Mouse (Mus musculus) subcutaneous adipose tissue, adult 2 months (tissue): ENCODE data around the gene Kmt5a. TPM values are rescaled to one million over a fixed set of nuclear protein-coding genes. Genes with fewer than 3 reads are reported as not detected.

Experiments
- polyA plus RNA-seq: library from polyadenylated mRNA; depleted of rRNA; stranded (reverse); fragments of >200 nt; gene quantifications from 2 replicates; pipeline ENCODE4 v1.2.3, GENCODE M21; 2012; ENCODE audit warnings: low replicate concordance; rRNA removed

The Kmt5a gene
- polyA plus RNA-seq, result 84.6 and 114 TPM in 2 replicates

DNA sequence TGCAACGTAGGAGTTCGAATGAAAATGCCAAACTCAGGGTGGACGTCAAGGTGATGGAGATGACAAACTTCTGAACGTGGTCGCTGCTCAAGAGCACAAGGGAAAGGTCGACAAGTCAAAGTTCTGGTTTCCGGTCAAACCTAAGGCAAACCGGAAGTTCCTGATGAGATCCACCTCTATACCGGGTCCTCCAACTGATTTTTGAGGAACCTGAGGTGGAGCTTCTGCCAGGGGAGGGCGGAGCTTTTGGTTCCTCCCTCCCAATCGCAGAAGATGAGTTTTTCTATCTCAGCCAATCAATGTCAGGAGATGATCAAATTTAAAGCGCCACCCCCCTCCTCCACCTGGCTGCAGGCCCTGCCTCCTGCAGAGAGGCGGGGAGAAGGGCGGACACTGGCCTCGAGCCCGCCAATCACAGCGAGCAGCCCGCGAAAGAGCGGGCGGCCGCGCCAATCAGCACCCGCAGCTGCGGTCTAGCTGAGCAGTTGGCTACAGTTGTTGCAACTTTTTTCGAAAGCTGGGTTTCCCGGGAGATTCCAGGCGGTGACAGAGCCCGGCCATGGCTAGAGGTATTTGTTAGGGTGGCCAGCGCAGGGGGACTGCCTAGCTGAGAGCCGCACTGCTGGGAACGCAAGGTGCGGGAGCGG, at the start of gene Kmt5a:
Kmt5a (plus strand) TSS at position 484 of the 647 bp plus-strand sequence.

DNA sequence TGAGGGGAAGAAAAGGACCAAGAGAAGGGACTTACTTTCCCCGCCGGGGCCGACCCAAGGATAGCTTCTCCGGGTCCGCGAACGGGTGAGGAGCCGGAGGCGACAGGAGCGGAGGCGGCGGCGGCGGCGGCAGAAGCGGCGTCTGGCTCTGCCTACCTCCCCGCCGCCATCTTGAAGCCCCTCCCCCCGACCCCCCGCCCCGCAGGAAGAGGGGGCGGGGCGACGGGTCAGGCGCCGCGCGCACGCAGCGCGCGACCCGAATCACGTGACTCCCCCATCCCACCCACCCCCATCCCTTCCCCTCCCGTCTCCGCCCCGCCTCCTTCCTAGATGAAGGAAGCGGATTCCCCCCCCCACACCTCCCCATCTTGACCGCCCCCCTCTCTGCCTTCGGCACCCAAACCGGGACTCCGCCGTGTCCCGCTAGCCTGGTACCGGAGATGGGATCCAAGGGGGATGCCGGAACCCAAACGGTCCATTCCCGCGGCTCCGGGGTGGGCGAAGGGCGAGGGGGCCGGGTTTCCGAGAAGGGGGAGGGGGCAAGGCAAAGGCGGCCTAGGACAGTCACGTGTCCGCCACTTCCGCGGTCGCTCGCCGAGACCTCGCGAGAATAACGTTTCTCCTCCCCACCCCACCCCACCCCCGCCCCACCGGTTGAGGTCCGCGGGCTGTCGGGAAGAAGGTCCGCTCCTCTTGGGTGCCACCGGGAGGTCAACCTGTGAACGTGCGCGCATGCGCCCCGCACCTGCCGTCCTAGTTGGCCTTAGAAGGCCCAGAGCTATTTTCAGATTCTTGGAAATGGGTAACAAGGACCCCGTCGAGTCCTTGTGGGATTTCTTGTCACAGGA, 14.1 kb upstream of the Kmt5a start, which contains the start of gene Sbno1:
Sbno1 (minus strand) TSS at position 590 of the 848 bp plus-strand sequence.

DNA sequence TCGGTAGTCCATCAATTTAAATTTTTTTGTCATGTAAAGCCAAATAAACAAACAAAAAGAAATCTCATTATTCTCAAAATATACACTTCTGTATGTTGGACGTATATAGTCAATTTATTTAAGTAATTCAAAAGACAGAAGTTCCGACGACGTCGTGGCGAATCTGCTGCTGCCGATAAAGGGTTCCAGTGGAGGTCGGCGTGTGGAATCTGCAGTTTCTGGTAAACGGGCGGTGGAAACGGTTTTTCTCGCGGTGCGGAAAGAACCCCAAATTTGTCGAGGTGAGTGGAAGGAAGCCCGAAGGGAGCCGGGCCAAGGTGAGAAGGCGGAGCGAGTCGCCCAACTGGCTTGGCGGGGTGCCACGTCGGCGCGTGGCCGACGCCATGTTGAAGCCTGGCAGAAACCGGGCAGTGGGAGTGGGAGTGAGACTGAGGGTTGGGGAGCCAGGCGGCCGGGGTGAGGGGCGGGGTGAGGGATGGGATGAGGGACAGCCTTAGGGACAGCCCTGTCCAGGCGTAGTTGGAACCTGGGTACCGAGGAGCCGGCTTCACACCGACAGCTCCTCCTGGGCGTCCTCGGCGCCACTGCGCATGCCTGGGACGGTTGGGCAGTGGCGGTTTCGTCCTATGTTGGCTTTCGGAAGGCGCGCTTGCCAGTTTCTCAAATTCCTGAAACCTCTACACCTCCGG, 43.4 kb downstream of the Kmt5a start, which contains the start of gene Snrnp35:
Snrnp35 (plus strand) TSS at position 169 of the 689 bp plus-strand sequence.

Other genes with a start within 250 kb of the Kmt5a start
- 54.4 and 54.8 TPM in 2 replicates for gene Pitpnm2, start 190.2 kb upstream of the Kmt5a start, polyA plus RNA-seq
- gene Mphosph9, start 112.0 kb upstream of the Kmt5a start, polyA plus RNA-seq, result 2.2 and 5.1 TPM in 2 replicates
- 8.2 and 10.9 TPM in 2 replicates for gene 2810006K23Rik, start 111.8 kb upstream of the Kmt5a start, polyA plus RNA-seq
- gene Cdk2ap1, start 76.8 kb upstream of the Kmt5a start, polyA plus RNA-seq, result 120 and 196 TPM in 2 replicates
- gene Sbno1, start 13.9 kb upstream of the Kmt5a start, polyA plus RNA-seq, result 13.3 and 22.5 TPM in 2 replicates
- gene Rilpl2, start 38.4 kb downstream of the Kmt5a start, polyA plus RNA-seq, result 29.6 and 41.9 TPM in 2 replicates
- gene Snrnp35, start 43.2 kb downstream of the Kmt5a start, polyA plus RNA-seq, result 4.6 and 7.0 TPM in 2 replicates
- gene Rilpl1, start 91.5 kb downstream of the Kmt5a start, polyA plus RNA-seq, result 8.0 and 15.5 TPM in 2 replicates
- 125 and 160 TPM in 2 replicates for gene Tmed2, start 100.8 kb downstream of the Kmt5a start, polyA plus RNA-seq
- gene Ddx55, start 112.9 kb downstream of the Kmt5a start, polyA plus RNA-seq, result 11.4 and 16.9 TPM in 2 replicates
- 29.8 and 37.8 TPM in 2 replicates for gene Eif2b1, start 139.2 kb downstream of the Kmt5a start, polyA plus RNA-seq
- gene Gtf2h3, start 139.2 kb downstream of the Kmt5a start, polyA plus RNA-seq, result 37.5 and 65.8 TPM in 2 replicates
- gene Atp6v0a2, start 188.6 kb downstream of the Kmt5a start, polyA plus RNA-seq, result 40.0 and 51.1 TPM in 2 replicates